Mouse (Mus musculus) kidney, adult 2 months (tissue): Measurements from ENCODE around the gene Mchr1.

Experiments
- CTCF ChIP-seq: fragments of 200-500 bp; conservative IDR thresholded peaks from 2 replicates; pipeline ENCODE4 v1.5.1; 2011; ENCODE audit warnings: low read depth, mild to moderate bottlenecking, control low read depth, low read length, moderate library complexity, mixed read lengths; ENCODE audit not compliant: insufficient read depth, insufficient read length
- POLR2A ChIP-seq: fragments of 200-500 bp; IDR thresholded peaks from one replicate; pipeline ENCODE4 v1.6.1; 2011; ENCODE audit warnings: low read depth, low read length, control low read depth

- TF ChIP-seq CTCF, result no peak
- no peak for TF ChIP-seq POLR2A
Observed at GRCm38 (mm10) chr15:81248341-81248679, 13.0 kb downstream of the Mchr1 start.
